Mouse (Mus musculus): ENCODE results near the gene Limch1. TPM values are rescaled to one million over a fixed set of nuclear protein-coding genes. Genes with fewer than 3 reads are reported as not detected.

Gene Limch1
- polyA plus RNA-seq, 1 experiment from 2014 or later, result 28.2 TPM

- Histone ChIP-seq H3K9ac (ENCODE audit: low read length) (no peak overlapping the region), H3K4me1 (ENCODE audit: control insufficient read depth in 2 of 2, insufficient read depth in 2 of 2, low read length in 2 of 2) (peaks cover 8 to 9% of the 10 kb centered on the region in 2 experiments), H3K27ac (replicated peaks in 1 of 2; ENCODE audit: control insufficient read depth in 1 of 2, insufficient read depth in 1 of 2, low read depth in 2 of 2, low read length in 2 of 2) (no peak overlapping the region), H3K27me3 (ENCODE audit: control insufficient read depth, insufficient read depth, low read length) (peaks cover 20% of the 10 kb centered on the region), H3K4me3 (ENCODE audit: control insufficient read depth in 1 of 2, insufficient read depth in 1 of 2, low read depth in 1 of 2, low read length in 2 of 2) (no peak overlapping the region), H3K4me2 (ENCODE audit: low read length) (no peak overlapping the region), H3K9me3 (ENCODE audit: control insufficient read depth, low read length) (no peaks in the 10 kb centered on the region), H3K36me3 (ENCODE audit: control insufficient read depth, insufficient read depth, low read length) (peaks cover 13% of the 10 kb centered on the region; the same call in 1 of the 2 replicates)
- ATAC-seq (ENCODE audit: insufficient number of reproducible peaks, insufficient read depth, low FRiP score, low read depth), result no peak
- 76% methylated on average over 16 of the region's 16 CpGs for WGBS
Observed at GRCm38 (mm10) chr5:67028786-67029185, 283.2 kb downstream of the Limch1 start.

GRCm38 (mm10) chr5:67029946-67030345 is 284.3 kb downstream of the Limch1 start:
- Histone ChIP-seq H3K4me3 (ENCODE audit: control insufficient read depth in 1 of 2, insufficient read depth in 1 of 2, low read depth in 1 of 2, low read length in 2 of 2) (no peak overlapping the region), H3K4me1 (ENCODE audit: control insufficient read depth in 2 of 2, insufficient read depth in 2 of 2, low read length in 2 of 2) (peaks cover 2 to 3% of the 10 kb centered on the region in 2 experiments; a peak in 3 of 4 replicates), H3K4me2 (ENCODE audit: low read length) (no peak overlapping the region), H3K27me3 (ENCODE audit: control insufficient read depth, insufficient read depth, low read length) (peaks cover 20% of the 10 kb centered on the region), H3K36me3 (ENCODE audit: control insufficient read depth, insufficient read depth, low read length) (peaks cover 20% of the 10 kb centered on the region; the same call in 1 of the 2 replicates), H3K9me3 (ENCODE audit: control insufficient read depth, low read length) (no peaks in the 10 kb centered on the region), H3K27ac (replicated peaks in 1 of 2; ENCODE audit: control insufficient read depth in 1 of 2, insufficient read depth in 1 of 2, low read depth in 2 of 2, low read length in 2 of 2) (no peak overlapping the region), H3K9ac (ENCODE audit: low read length) (no peak overlapping the region)
- WGBS, result 36% methylated on average over 3 of the region's 3 CpGs
- no peak for ATAC-seq (ENCODE audit: insufficient number of reproducible peaks, insufficient read depth, low FRiP score, low read depth)

DNA sequence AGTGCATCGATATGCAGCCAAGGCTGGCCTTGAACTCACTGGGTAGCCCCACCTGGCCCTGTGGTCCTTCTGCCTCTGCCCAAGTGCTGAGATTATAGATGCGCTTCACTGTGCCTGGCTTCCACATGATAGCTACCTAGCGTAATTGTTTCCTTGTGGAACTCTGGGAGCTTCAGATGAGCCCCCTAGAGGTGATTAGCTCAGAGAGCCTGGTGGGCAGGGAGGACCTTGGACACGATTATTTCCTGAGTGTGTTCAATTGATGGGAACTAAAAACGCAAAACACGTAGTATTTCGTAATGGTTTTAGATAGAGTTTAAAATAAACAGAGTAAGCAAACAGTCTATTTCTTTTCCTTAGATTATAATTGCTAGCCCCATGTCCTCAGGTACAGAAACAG is 287.0 kb downstream of the Limch1 start:
- H3K4me3 ChIP-seq (ENCODE audit: control insufficient read depth in 1 of 2, insufficient read depth in 1 of 2, low read depth in 1 of 2, low read length in 2 of 2), result no peak overlapping the region
- WGBS, result 79% methylated on average over 7 of the region's 7 CpGs
- H3K9me3 ChIP-seq (ENCODE audit: control insufficient read depth, low read length), result no peaks in the 10 kb centered on the region
- ATAC-seq (ENCODE audit: insufficient number of reproducible peaks, insufficient read depth, low FRiP score, low read depth), result no peak
- H3K4me1 ChIP-seq (ENCODE audit: control insufficient read depth in 2 of 2, insufficient read depth in 2 of 2, low read length in 2 of 2), result no peaks in the 10 kb centered on the region
- H3K27ac ChIP-seq (replicated peaks in 1 of 2; ENCODE audit: control insufficient read depth in 1 of 2, insufficient read depth in 1 of 2, low read depth in 2 of 2, low read length in 2 of 2), result no peak overlapping the region
- peaks cover 20% of the 10 kb centered on the region; the same call in 1 of the 2 replicates for H3K36me3 ChIP-seq (ENCODE audit: control insufficient read depth, insufficient read depth, low read length)
- H3K27me3 ChIP-seq (ENCODE audit: control insufficient read depth, insufficient read depth, low read length), result peaks cover 9% of the 10 kb centered on the region
- no peak overlapping the region for H3K4me2 ChIP-seq (ENCODE audit: low read length)
- H3K9ac ChIP-seq (ENCODE audit: low read length), result no peak overlapping the region

- no peak for ATAC-seq (ENCODE audit: insufficient number of reproducible peaks, insufficient read depth, low FRiP score, low read depth)
- Histone ChIP-seq H3K4me1 (ENCODE audit: control insufficient read depth in 2 of 2, insufficient read depth in 2 of 2, low read length in 2 of 2) (no peaks in the 10 kb centered on the region), H3K27ac (replicated peaks in 1 of 2; ENCODE audit: control insufficient read depth in 1 of 2, insufficient read depth in 1 of 2, low read depth in 2 of 2, low read length in 2 of 2) (no peak overlapping the region), H3K9me3 (ENCODE audit: control insufficient read depth, low read length) (no peaks in the 10 kb centered on the region), H3K4me3 (ENCODE audit: control insufficient read depth in 1 of 2, insufficient read depth in 1 of 2, low read depth in 1 of 2, low read length in 2 of 2) (no peak overlapping the region), H3K4me2 (ENCODE audit: low read length) (no peak overlapping the region), H3K36me3 (ENCODE audit: control insufficient read depth, insufficient read depth, low read length) (peaks cover 3% of the 10 kb centered on the region; the same call in 1 of the 2 replicates), H3K9ac (ENCODE audit: low read length) (no peak overlapping the region), H3K27me3 (ENCODE audit: control insufficient read depth, insufficient read depth, low read length) (peaks cover 5% of the 10 kb centered on the region; the same call in 1 of the 2 replicates)
- 76% methylated on average over 8 of the region's 9 CpGs for WGBS
Observed at GRCm38 (mm10) chr5:67043932-67044331, 298.3 kb downstream of the Limch1 start.

- 18% methylated on average over 4 of the region's 4 CpGs for WGBS
- ATAC-seq (ENCODE audit: insufficient number of reproducible peaks, insufficient read depth, low FRiP score, low read depth), result no peak
- Histone ChIP-seq H3K27ac (replicated peaks in 1 of 2; ENCODE audit: control insufficient read depth in 1 of 2, insufficient read depth in 1 of 2, low read depth in 2 of 2, low read length in 2 of 2) (no peak overlapping the region), H3K4me3 (ENCODE audit: control insufficient read depth in 1 of 2, insufficient read depth in 1 of 2, low read depth in 1 of 2, low read length in 2 of 2) (no peak overlapping the region), H3K4me2 (ENCODE audit: low read length) (no peak overlapping the region), H3K9me3 (ENCODE audit: control insufficient read depth, low read length) (no peaks in the 10 kb centered on the region), H3K4me1 (ENCODE audit: control insufficient read depth in 2 of 2, insufficient read depth in 2 of 2, low read length in 2 of 2) (no peaks in the 10 kb centered on the region), H3K36me3 (ENCODE audit: control insufficient read depth, insufficient read depth, low read length) (peaks cover 3% of the 10 kb centered on the region; the same call in 1 of the 2 replicates), H3K9ac (ENCODE audit: low read length) (no peak overlapping the region), H3K27me3 (ENCODE audit: control insufficient read depth, insufficient read depth, low read length) (peaks cover 5% of the 10 kb centered on the region; the same call in 1 of the 2 replicates)
Observed at GRCm38 (mm10) chr5:67048003-67048402, 302.4 kb downstream of the Limch1 start.

- no peak for ATAC-seq (ENCODE audit: insufficient number of reproducible peaks, insufficient read depth, low FRiP score, low read depth)
- Histone ChIP-seq H3K9me3 (ENCODE audit: control insufficient read depth, low read length) (no peaks in the 10 kb centered on the region), H3K27ac (replicated peaks in 1 of 2; ENCODE audit: control insufficient read depth in 1 of 2, insufficient read depth in 1 of 2, low read depth in 2 of 2, low read length in 2 of 2) (no peak overlapping the region), H3K9ac (ENCODE audit: low read length) (no peak overlapping the region), H3K36me3 (ENCODE audit: control insufficient read depth, insufficient read depth, low read length) (no peaks in the 10 kb centered on the region), H3K4me2 (ENCODE audit: low read length) (no peak overlapping the region), H3K4me1 (ENCODE audit: control insufficient read depth in 2 of 2, insufficient read depth in 2 of 2, low read length in 2 of 2) (no peaks in the 10 kb centered on the region), H3K27me3 (ENCODE audit: control insufficient read depth, insufficient read depth, low read length) (no peaks in the 10 kb centered on the region), H3K4me3 (ENCODE audit: control insufficient read depth in 1 of 2, insufficient read depth in 1 of 2, low read depth in 1 of 2, low read length in 2 of 2) (no peak overlapping the region)
- 77% methylated on average over 6 of the region's 6 CpGs for WGBS
Observed at GRCm38 (mm10) chr5:67057803-67058202, 312.2 kb downstream of the Limch1 start.

- no peak overlapping the region for H3K9ac ChIP-seq (ENCODE audit: low read length)
- no peak overlapping the region for H3K4me3 ChIP-seq (ENCODE audit: control insufficient read depth in 1 of 2, insufficient read depth in 1 of 2, low read depth in 1 of 2, low read length in 2 of 2)
- H3K27me3 ChIP-seq (ENCODE audit: control insufficient read depth, insufficient read depth, low read length), result no peaks in the 10 kb centered on the region
- H3K9me3 ChIP-seq (ENCODE audit: control insufficient read depth, low read length), result no peaks in the 10 kb centered on the region
- 40% methylated on average over 4 of the region's 4 CpGs for WGBS
- no peak for ATAC-seq (ENCODE audit: insufficient number of reproducible peaks, insufficient read depth, low FRiP score, low read depth)
- no peak overlapping the region for H3K4me2 ChIP-seq (ENCODE audit: low read length)
- no peaks in the 10 kb centered on the region for H3K36me3 ChIP-seq (ENCODE audit: control insufficient read depth, insufficient read depth, low read length)
- H3K27ac ChIP-seq (replicated peaks in 1 of 2; ENCODE audit: control insufficient read depth in 1 of 2, insufficient read depth in 1 of 2, low read depth in 2 of 2, low read length in 2 of 2), result no peak overlapping the region
- H3K4me1 ChIP-seq (ENCODE audit: control insufficient read depth in 2 of 2, insufficient read depth in 2 of 2, low read length in 2 of 2), result no peaks in the 10 kb centered on the region
Observed at GRCm38 (mm10) chr5:67060519-67060918, 314.9 kb downstream of the Limch1 start.

GRCm38 (mm10) chr5:67063596-67063995 is 318.0 kb downstream of the Limch1 start:
- ATAC-seq (ENCODE audit: insufficient number of reproducible peaks, insufficient read depth, low FRiP score, low read depth), result no peak
- Histone ChIP-seq H3K4me1 (ENCODE audit: control insufficient read depth in 2 of 2, insufficient read depth in 2 of 2, low read length in 2 of 2) (no peaks in the 10 kb centered on the region), H3K4me2 (ENCODE audit: low read length) (0 out of 2 replicates have a peak overlapping the region, but pooled peaks have one; percentile 7), H3K36me3 (ENCODE audit: control insufficient read depth, insufficient read depth, low read length) (no peaks in the 10 kb centered on the region), H3K9ac (ENCODE audit: low read length) (no peak overlapping the region), H3K27ac (replicated peaks in 1 of 2; ENCODE audit: control insufficient read depth in 1 of 2, insufficient read depth in 1 of 2, low read depth in 2 of 2, low read length in 2 of 2) (no peak overlapping the region), H3K9me3 (ENCODE audit: control insufficient read depth, low read length) (no peaks in the 10 kb centered on the region), H3K27me3 (ENCODE audit: control insufficient read depth, insufficient read depth, low read length) (no peaks in the 10 kb centered on the region), H3K4me3 (ENCODE audit: control insufficient read depth in 1 of 2, insufficient read depth in 1 of 2, low read depth in 1 of 2, low read length in 2 of 2) (no peak overlapping the region)
- 58% methylated on average over 9 of the region's 9 CpGs for WGBS

All from heart, embryonic 14.5 days (tissue).